Mouse (Mus musculus) sigmoid colon, adult 10 weeks (tissue): ENCODE results near the gene Gm732. TPM values are rescaled to one million over a fixed set of nuclear protein-coding genes. Genes with fewer than 3 reads are reported as not detected.

Experiments used
- polyA plus RNA-seq: library from polyadenylated mRNA; stranded (reverse); fragments of 350-450 nt; fragmentation: Illumina TruSeq; extraction: RNeasy Lipid Tissue Mini Kit (QIAGEN cat#74804); gene quantifications from one replicate; pipeline ENCODE4 v1.2.3, GENCODE M21; 2014; ENCODE audit warnings: low read depth, low replicate concordance

Gene Gm732
- not detected for polyA plus RNA-seq

DNA sequence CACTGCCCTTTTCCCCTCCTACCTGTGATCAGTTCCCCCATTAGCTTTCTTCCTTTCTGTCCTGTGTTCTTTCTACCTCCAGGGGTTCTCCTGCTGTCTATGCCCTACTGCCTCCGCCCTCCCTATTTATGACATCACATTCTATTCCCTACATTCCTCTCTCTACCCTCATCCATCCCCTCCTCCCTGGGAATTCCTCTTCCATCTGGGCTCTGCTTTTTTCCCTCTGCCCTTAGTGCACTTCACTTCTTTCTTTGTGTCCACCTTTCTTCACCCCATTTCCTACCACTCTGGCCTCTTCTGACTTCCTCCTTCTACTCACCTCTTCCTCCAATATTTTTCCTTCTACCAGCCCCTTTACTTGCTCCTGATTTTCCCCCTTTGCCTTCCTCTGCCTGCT, at the start of gene Gm732:
Gene Gm732 (minus strand): TSS at position 101 of the 400 bp plus-strand sequence.

Other genes starting within 250 kb of the Gm732 start
- gene Tent5d, start 155.9 kb downstream of the Gm732 start, polyA plus RNA-seq: not detected
- gene 2610002M06Rik, start 132.1 kb downstream of the Gm732 start, polyA plus RNA-seq: 68.7 TPM